Mouse (Mus musculus) CH12.LX (cell line): ENCODE results near the gene Dnah1.

Experiments used
- CHD2 ChIP-seq: IDR thresholded peaks from 2 replicates; pipeline ENCODE4 v1.6.1; 2011; ENCODE audit warnings: low read length, improper control_type of control experiment
- CTCF ChIP-seq, 2 experiments: IDR thresholded peaks in 1 of 2; conservative IDR thresholded peaks in 1 of 2; 2 replicates each; pipeline ENCODE4 v1.5.1; 2011 to 2012; ENCODE audit warnings: low read depth in 2 of 2, low read length in 2 of 2, improper control_type of control experiment in 1 of 2, inconsistent platforms in 1 of 2, mild to moderate bottlenecking in 1 of 2, moderate library complexity in 1 of 2
- KAT2A ChIP-seq: IDR thresholded peaks from 2 replicates; pipeline ENCODE4 v1.6.1; 2012; ENCODE audit warnings: low read length, improper control_type of control experiment, inconsistent platforms; ENCODE audit not compliant: insufficient replicate concordance
- MAFK ChIP-seq: IDR thresholded peaks from 2 replicates; pipeline ENCODE4 v1.6.1; 2011; ENCODE audit warnings: low read length, improper control_type of control experiment; ENCODE audit not compliant: insufficient replicate concordance
- NELFE ChIP-seq: IDR thresholded peaks from 2 replicates; pipeline ENCODE4 v1.6.1; 2011; ENCODE audit warnings: low read depth, low read length, improper control_type of control experiment
- POLR2A ChIP-seq: IDR thresholded peaks from 2 replicates; pipeline ENCODE4 v1.6.1; 2011; ENCODE audit warnings: low read depth, mild to moderate bottlenecking, improper control_type of control experiment, low read length

GRCm38 (mm10) chr14:31323189-31323588 lies 507 bp downstream of the Dnah1 start:
- no peak for TF ChIP-seq NELFE
- no peak for TF ChIP-seq CTCF (conservative IDR thresholded peaks at IDR 0.05 in 1 of 2, IDR thresholded peaks at IDR 0.05 in 1 of 2; ENCODE audit: low read depth in 2 of 2, low read length in 2 of 2)
- no peak for TF ChIP-seq POLR2A
- no peak for TF ChIP-seq CHD2
- TF ChIP-seq MAFK, result no peak
- no peak for TF ChIP-seq KAT2A
